In the genomic region with DNA sequence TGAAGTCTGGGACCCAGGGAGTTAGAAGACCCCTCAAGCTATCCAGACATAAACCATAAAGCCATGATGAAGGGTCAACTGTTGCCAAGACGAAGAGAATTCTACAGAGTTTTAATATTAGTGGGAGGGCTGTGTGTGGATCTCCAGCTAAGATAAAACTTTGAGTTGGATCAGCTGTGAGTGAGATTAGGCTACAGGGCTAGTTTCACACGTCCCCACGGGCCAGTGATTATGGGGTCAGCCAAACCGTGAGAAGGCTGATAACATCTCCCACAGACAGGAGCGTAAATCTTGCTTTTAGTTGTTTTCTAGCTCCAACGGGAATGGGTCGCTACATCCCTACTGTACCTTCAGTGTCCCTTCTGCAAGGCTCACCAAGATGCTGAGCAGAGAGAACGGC, we compare ENCODE assay signal across 27 mouse cellular contexts. TPM values are rescaled to one million over a fixed set of nuclear protein-coding genes. Genes with fewer than 3 reads are reported as not detected.
DNase-seq lines count a peak whose midpoint lies in the region; ATAC-seq and TF ChIP-seq lines count a peak whose summit lies in the region.
"Had no signal": no experiment of that assay in that cellular context is flagged by ENCODE, and none has a peak within 500 bp of the region (broad histone marks: within the 10 kb centered on the region; RNA-seq: fewer than 3 reads in every experiment).

No protein-coding gene starts in this region.

- no peak overlapping the region for H3K4me3 ChIP-seq in kidney, embryonic 14.5 days (ENCODE audit: low read length)
- H3K4me3 ChIP-seq in kidney, postnatal 0 days (replicated peaks; ENCODE audit: low read depth, low read length) = no peak overlapping the region
- H3K4me3 ChIP-seq in limb, embryonic 14.5 days (replicated peaks; ENCODE audit: low read length) = no peak overlapping the region
- H3K4me3 ChIP-seq in limb, embryonic 10.5 days = no peak overlapping the region
- H3K4me3 ChIP-seq: embryonic facial prominence, embryonic 12.5 days; erythroblast, embryonic 14.5 days; forebrain, embryonic 12.5 days; forebrain, embryonic 15.5 days; heart, embryonic 12.5 days; heart, embryonic 15.5 days; hindbrain, embryonic 10.5 days; hindbrain, embryonic 13.5 days had no signal

- no peak overlapping the region for H3K4me2 ChIP-seq in kidney, embryonic 14.5 days (replicated peaks; ENCODE audit: low read depth, low read length)
- H3K4me2 ChIP-seq in kidney, postnatal 0 days (ENCODE audit: low read length) = no peak overlapping the region
- no peak overlapping the region for H3K4me2 ChIP-seq in limb, embryonic 14.5 days (replicated peaks; ENCODE audit: low read depth, low read length, severe bottlenecking)
- H3K4me2 ChIP-seq: embryonic facial prominence, embryonic 12.5 days; forebrain, embryonic 12.5 days; forebrain, embryonic 15.5 days; heart, embryonic 12.5 days; heart, embryonic 15.5 days; hindbrain, embryonic 13.5 days had no signal

- H3K36me3 ChIP-seq in kidney, embryonic 14.5 days (ENCODE audit: control insufficient read depth, insufficient read depth, low read length) = no peaks in the 10 kb centered on the region
- H3K36me3 ChIP-seq in kidney, postnatal 0 days (ENCODE audit: insufficient read depth, low read length) = no peaks in the 10 kb centered on the region
- H3K36me3 ChIP-seq in limb, embryonic 14.5 days (ENCODE audit: control insufficient read depth, insufficient read depth, low read length) = no peaks in the 10 kb centered on the region
- H3K36me3 ChIP-seq in limb, embryonic 10.5 days = no peaks in the 10 kb centered on the region
- H3K36me3 ChIP-seq: embryonic facial prominence, embryonic 12.5 days; forebrain, embryonic 12.5 days; forebrain, embryonic 15.5 days; G1E; heart, embryonic 12.5 days; heart, embryonic 15.5 days; hindbrain, embryonic 10.5 days; hindbrain, embryonic 13.5 days had no signal

- no peaks in the 10 kb centered on the region for H3K9me3 ChIP-seq in kidney, embryonic 14.5 days (ENCODE audit: control insufficient read depth, low read length)
- no peaks in the 10 kb centered on the region for H3K9me3 ChIP-seq in kidney, postnatal 0 days (replicated peaks; ENCODE audit: low read length)
- no peaks in the 10 kb centered on the region for H3K9me3 ChIP-seq in limb, embryonic 14.5 days (ENCODE audit: control insufficient read depth, low read length)
- H3K9me3 ChIP-seq in limb, embryonic 10.5 days (replicated peaks) = no peaks in the 10 kb centered on the region
- H3K9me3 ChIP-seq: embryonic facial prominence, embryonic 12.5 days; forebrain, embryonic 12.5 days; forebrain, embryonic 15.5 days; heart, embryonic 12.5 days; heart, embryonic 15.5 days; hindbrain, embryonic 10.5 days; hindbrain, embryonic 13.5 days had no signal

- H3K27ac ChIP-seq in kidney, embryonic 14.5 days (ENCODE audit: low read depth, low read length) = 0 out of 2 replicates have a peak overlapping the region, but pooled peaks have one; percentile 10
- H3K27ac ChIP-seq in kidney, postnatal 0 days = no peak overlapping the region
- no peak overlapping the region for H3K27ac ChIP-seq in limb, embryonic 14.5 days (replicated peaks; ENCODE audit: low read depth, low read length)
- H3K27ac ChIP-seq in limb, embryonic 10.5 days = no peak overlapping the region
- H3K27ac ChIP-seq: embryonic facial prominence, embryonic 12.5 days; forebrain, embryonic 12.5 days; forebrain, embryonic 15.5 days; heart, embryonic 15.5 days; hindbrain, embryonic 10.5 days; hindbrain, embryonic 13.5 days had no signal

- peak; percentile 37 for ATAC-seq in kidney, embryonic 14.5 days (ENCODE audit: low FRiP score, low TSS enrichment)
- ATAC-seq in kidney, postnatal 0 days (replicated peaks; ENCODE audit: low FRiP score, low read depth) = no peak
- ATAC-seq in limb, embryonic 14.5 days (ENCODE audit: low FRiP score, low read depth) = 0 out of 2 replicates have a peak, but pooled peaks have one; percentile 9
- ATAC-seq: forebrain, embryonic 15.5 days; hindbrain, embryonic 16.5 days had no signal

- no peak for TF ChIP-seq POLR2A in limb, embryonic 14.5 days (IDR thresholded peaks at IDR 0.05; ENCODE audit: borderline replicate concordance, extremely low read depth, insufficient read depth, insufficient read length)

- no peaks in the 10 kb centered on the region for H3K27me3 ChIP-seq in kidney, embryonic 14.5 days (ENCODE audit: control insufficient read depth, insufficient read depth, low read length)
- no peaks in the 10 kb centered on the region for H3K27me3 ChIP-seq in kidney, postnatal 0 days (ENCODE audit: insufficient read depth, low read length)
- H3K27me3 ChIP-seq in limb, embryonic 14.5 days (ENCODE audit: control insufficient read depth, insufficient read depth, low read length) = no peaks in the 10 kb centered on the region
- no peaks in the 10 kb centered on the region for H3K27me3 ChIP-seq in limb, embryonic 10.5 days (ENCODE audit: low read depth, poor library complexity, severe bottlenecking)
- H3K27me3 ChIP-seq: embryonic facial prominence, embryonic 12.5 days; forebrain, embryonic 12.5 days; forebrain, embryonic 15.5 days; heart, embryonic 12.5 days; heart, embryonic 15.5 days; hindbrain, embryonic 13.5 days; Patski had no signal

- 13% methylated on average over 8 of the region's 8 CpGs for WGBS in kidney, embryonic 14.5 days
- WGBS in kidney, postnatal 0 days = 22% methylated on average over 8 of the region's 8 CpGs
- WGBS in limb, embryonic 14.5 days = 49% methylated on average over 8 of the region's 8 CpGs
- WGBS in limb, embryonic 10.5 days = 54% methylated on average over 8 of the region's 8 CpGs

- H3K9ac ChIP-seq in kidney, embryonic 14.5 days (ENCODE audit: low read depth, low read length) = no peak overlapping the region
- H3K9ac ChIP-seq in kidney, postnatal 0 days (ENCODE audit: low read depth, low read length) = no peak overlapping the region
- no peak overlapping the region for H3K9ac ChIP-seq in limb, embryonic 14.5 days (ENCODE audit: low read depth, low read length, severe bottlenecking)
- H3K9ac ChIP-seq: embryonic facial prominence, embryonic 12.5 days; forebrain, embryonic 12.5 days; forebrain, embryonic 15.5 days; heart, embryonic 12.5 days; heart, embryonic 15.5 days; hindbrain, embryonic 13.5 days had no signal

- DNase-seq in kidney, adult 8-10 months = no peak
- peak; percentile 75 for DNase-seq in kidney, postnatal 0 days (ENCODE audit: low spot score)
- no peak for DNase-seq in kidney, adult 9 months
- peak; percentile 61 for DNase-seq in limb, embryonic 14.5 days (ENCODE audit: low spot score)
- DNase-seq in limb, embryonic 10.5 days (ENCODE audit: low spot score) = no peak
- DNase-seq: adrenal gland, postnatal 10 days; adrenal gland, postnatal 36 days; B cell, adult 2 months; cerebellum, adult 18-20 months; cerebellum, adult 9-10 months; cerebellum, postnatal 14 days; gastrocnemius, postnatal 25 days; heart, adult 18-20 months; heart, postnatal 10 days; heart, postnatal 36 days had no signal

- H3K4me1 ChIP-seq in kidney, embryonic 14.5 days (ENCODE audit: control insufficient read depth, insufficient read depth, low read length) = peaks cover 8% of the 10 kb centered on the region; the same call in 1 of the 2 replicates
- H3K4me1 ChIP-seq in kidney, postnatal 0 days (replicated peaks; ENCODE audit: insufficient read depth, low read length) = peaks cover 5% of the 10 kb centered on the region; the same call in 1 of the 2 replicates
- H3K4me1 ChIP-seq in limb, embryonic 14.5 days (ENCODE audit: control insufficient read depth, insufficient read depth, low read length) = no peaks in the 10 kb centered on the region
- H3K4me1 ChIP-seq in limb, embryonic 10.5 days = peaks cover 21% of the 10 kb centered on the region
- H3K4me1 ChIP-seq: forebrain, embryonic 15.5 days; heart, embryonic 15.5 days; hindbrain, embryonic 13.5 days had no signal

- no peak for TF ChIP-seq CTCF in kidney, postnatal 0 days (IDR thresholded peaks at IDR 0.05; ENCODE audit: low read depth)

RNA-seq across cellular contexts. Expression of gene Ntpcr, which starts 49.9 kb away (rescaled TPM):
- 28.5 and 29.3 TPM in 2 replicates for polyA plus RNA-seq in kidney, embryonic 14.5 days (2014; fragmentation: Nextera tagmentation; extraction: Ambion mirVana)
- 32.3 and 32.8 TPM in 2 replicates for polyA plus RNA-seq in kidney, postnatal 0 days (2015; fragmentation: Nextera tagmentation; extraction: Ambion mirVana)
- 39.0 TPM in 2 replicates for polyA plus RNA-seq in limb, embryonic 14.5 days (2012; rRNA removed)
- 39.7 and 45.3 TPM in 2 replicates for polyA plus RNA-seq in limb, embryonic 14.5 days (2014; fragmentation: Nextera tagmentation; extraction: Ambion mirVana)
- polyA plus RNA-seq in limb, embryonic 10.5 days (2016; fragmentation: Nextera tagmentation; extraction: Ambion mirVana) = 18.4 and 20.2 TPM in 2 replicates
- polyA plus RNA-seq: G1E had no signal

Comparison
In these comparisons a context has a peak if more than half of its experiments do, and no peak if none do; other contexts are left out.
1. DNase-seq: peak in kidney, postnatal 0 days (single experiment) and limb, embryonic 14.5 days (single experiment); none in kidney, adult 8-10 months (0 of 2), kidney, adult 9 months (single experiment) and limb, embryonic 10.5 days (single experiment).